ENCODE assay signal across 8 mouse cellular contexts in genomic region chr11:23665311-23665786, GRCm38 (mm10). TPM values are rescaled to one million over a fixed set of nuclear protein-coding genes. Genes with fewer than 3 reads are reported as not detected.
DNase-seq lines count a peak whose midpoint lies in the region; ATAC-seq and TF ChIP-seq lines count a peak whose summit lies in the region.

Gene Pus10, plus strand, starts transcription at chr11:23665674.

- no peak for TF ChIP-seq EP300 in liver, embryonic 14.5 days (IDR thresholded peaks at IDR 0.05; ENCODE audit: low read depth)

- H3K9me3 ChIP-seq in neural tube, embryonic 11.5 days (ENCODE audit: control insufficient read depth, low read length): no peaks in the 10 kb centered on the region
- no peaks in the 10 kb centered on the region for H3K9me3 ChIP-seq in liver, embryonic 14.5 days (ENCODE audit: control insufficient read depth, low read length)

- H3K9ac ChIP-seq in neural tube, embryonic 11.5 days (ENCODE audit: low read length): peak within 1 kb of the TSS; percentile 71
- peak within 1 kb of the TSS; percentile 81 for H3K9ac ChIP-seq in liver, embryonic 14.5 days (replicated peaks)

- peak within 1 kb of the TSS; percentile 87 for H3K4me3 ChIP-seq in neural tube, embryonic 11.5 days (ENCODE audit: low read depth, low read length)
- H3K4me3 ChIP-seq in liver, embryonic 14.5 days (ENCODE audit: insufficient read depth in 1 of 2, low read depth in 2 of 2, low read length in 2 of 2): peak within 1 kb of the TSS; percentile 83 to 97
- peak within 1 kb of the TSS; percentile 84 for H3K4me3 ChIP-seq in olfactory bulb, adult 2 months (ENCODE audit: insufficient read depth, low read depth, low read length)

- peak within 1 kb of the TSS; percentile 83 for H3K27ac ChIP-seq in neural tube, embryonic 11.5 days (ENCODE audit: low read depth, low read length)
- H3K27ac ChIP-seq in liver, embryonic 14.5 days: peak within 1 kb of the TSS; percentile 78
- H3K27ac ChIP-seq in olfactory bulb, adult 2 months (ENCODE audit: insufficient read depth, low read depth, low read length): peak within 1 kb of the TSS; percentile 93

- 1% methylated on average over 34 of the region's 40 CpGs for WGBS in neural tube, embryonic 11.5 days
- 0% methylated on average over 40 of the region's 40 CpGs for WGBS in liver, embryonic 14.5 days (ENCODE audit: insufficient replicate concordance)
- WGBS in olfactory bulb, adult 2 months: under 1% methylated on average over 40 of the region's 40 CpGs

- no peaks in the 10 kb centered on the region for H3K27me3 ChIP-seq in neural tube, embryonic 11.5 days (ENCODE audit: control insufficient read depth, insufficient read depth, low read length)
- H3K27me3 ChIP-seq in liver, embryonic 14.5 days (ENCODE audit: control insufficient read depth, insufficient read depth, low read length): no peaks in the 10 kb centered on the region

- no peaks in the 10 kb centered on the region for H3K4me1 ChIP-seq in neural tube, embryonic 11.5 days (ENCODE audit: control insufficient read depth, insufficient read depth, low read length)
- H3K4me1 ChIP-seq in liver, embryonic 14.5 days (replicated peaks; ENCODE audit: control insufficient read depth in 2 of 2, insufficient read depth in 2 of 2, low read length in 1 of 2): peaks cover 0 to 6% of the 10 kb centered on the region in 2 experiments; a peak in 2 of 4 replicates
- 0 out of 2 replicates have a peak, but pooled peaks cover 2% of the 10 kb centered on the region for H3K4me1 ChIP-seq in olfactory bulb, adult 2 months (ENCODE audit: control insufficient read depth, insufficient read depth, low read length)

- peak; percentile 60 for ATAC-seq in neural tube, embryonic 11.5 days (ENCODE audit: insufficient read depth, low FRiP score, low TSS enrichment)
- ATAC-seq in liver, embryonic 14.5 days (ENCODE audit: insufficient read depth): peak; percentile 62

- no peak for DNase-seq in neural tube, embryonic 11.5 days (ENCODE audit: low spot score)
- DNase-seq in neural tube, embryonic 10.5 days (ENCODE audit: extremely low spot score, low spot score): no peak
- peak; percentile 25 for DNase-seq in c-Kit-negative CD71-positive TER-119-positive erythroid progenitor cells, embryonic 14.5 days (ENCODE audit: low read depth, low spot score)
- no peak for DNase-seq in gastrocnemius, postnatal 4 days (ENCODE audit: low spot score in 2 of 2)
- peak; percentile 78 for DNase-seq in kidney, adult 9 months
- peak in 1 of 3 experiments; percentile 9 for DNase-seq in liver, embryonic 14.5 days (ENCODE audit: low read depth in 3 of 3, low spot score in 3 of 3)
- no peak for DNase-seq in spleen, postnatal 10 days (ENCODE audit: low spot score in 2 of 2)

- no peak for TF ChIP-seq CTCF in liver, embryonic 14.5 days (IDR thresholded peaks at IDR 0.05; ENCODE audit: low read depth)
- TF ChIP-seq CTCF in olfactory bulb, adult 2 months (IDR thresholded peaks at IDR 0.05; ENCODE audit: insufficient read depth, low read depth, low read length): no peak

- H3K4me2 ChIP-seq in neural tube, embryonic 11.5 days (ENCODE audit: low read depth): peak within 1 kb of the TSS; percentile 59
- peak within 1 kb of the TSS; percentile 89 for H3K4me2 ChIP-seq in liver, embryonic 14.5 days (ENCODE audit: low read depth)

- TF ChIP-seq POLR2A in olfactory bulb, adult 2 months (IDR thresholded peaks at IDR 0.05; ENCODE audit: insufficient read depth, low read depth, low read length): no peak

- H3K36me3 ChIP-seq in neural tube, embryonic 11.5 days (ENCODE audit: control insufficient read depth, insufficient read depth, low read length): no peaks in the 10 kb centered on the region
- no peaks in the 10 kb centered on the region; the same call in 1 of the 2 replicates for H3K36me3 ChIP-seq in liver, embryonic 14.5 days (replicated peaks; ENCODE audit: control insufficient read depth, insufficient read depth, low read depth)

RNA-seq across cellular contexts. Expression of gene Pus10, which starts in this region (rescaled TPM):
- polyA plus RNA-seq in neural tube, embryonic 11.5 days (2014; fragmentation: Nextera tagmentation; extraction: Ambion mirVana): 22.1 TPM in 2 replicates
- 10 to 100 TPM; 13.3 to 15.9 TPM for total RNA-seq in gastrocnemius, postnatal 4 days (2021)
- polyA plus RNA-seq in liver, embryonic 14.5 days (2012; rRNA removed): 3.2 and 6.1 TPM in 2 replicates
- 13.6 and 14.9 TPM in 2 replicates for polyA plus RNA-seq in liver, embryonic 14.5 days (2014; fragmentation: Nextera tagmentation; extraction: Ambion mirVana)
- not detected in 2 replicates for polyA plus RNA-seq in olfactory bulb, adult 2 months (2012; ENCODE audit: insufficient read depth, insufficient read length, low replicate concordance, missing spikeins)

Comparison
In these comparisons a context has a peak if more than half of its experiments do, and no peak if none do; other contexts are left out.
1. DNase-seq: peak in c-Kit-negative CD71-positive TER-119-positive erythroid progenitor cells, embryonic 14.5 days (single experiment) and kidney, adult 9 months (single experiment); none in neural tube, embryonic 11.5 days (single experiment), neural tube, embryonic 10.5 days (single experiment), gastrocnemius, postnatal 4 days (0 of 2) and spleen, postnatal 10 days (0 of 2).
2. Peak in every context shown above with its lines, with median percentiles within 50 percentile points of each other: H3K27ac ChIP-seq and H3K4me3 ChIP-seq.